Mouse (Mus musculus) liver, adult 2 months (tissue): ENCODE results near the gene Adamts6. TPM values are rescaled to one million over a fixed set of nuclear protein-coding genes. Genes with fewer than 3 reads are reported as not detected.

Experiments used
- DNase-seq: peaks from one replicate; pipeline ENCODE4 v3.0.0-alpha.2; 2011; ENCODE audit warnings: low read depth, low spot score; ENCODE audit errors: extremely low read depth
- H3K27ac ChIP-seq: fragments of 200-500 bp; replicated peaks from 2 replicates; pipeline ENCODE4 v1.5.1; 2012; ENCODE audit warnings: low read depth, mild to moderate bottlenecking, control low read depth, inconsistent platforms, low read length; ENCODE audit not compliant: insufficient read depth
- H3K27me3 ChIP-seq: fragments of 200-500 bp; 2 replicates; pipeline ENCODE4 v1.6.1; 2012; ENCODE audit warnings: mild to moderate bottlenecking, moderate library complexity, low read length, inconsistent platforms; ENCODE audit not compliant: control insufficient read depth, insufficient read depth
- H3K36me3 ChIP-seq: fragments of 200-500 bp; 2 replicates; pipeline ENCODE4 v1.6.1; 2012; ENCODE audit warnings: low read length, inconsistent platforms; ENCODE audit not compliant: control insufficient read depth, insufficient read depth
- H3K4me1 ChIP-seq: fragments of 200-500 bp; 2 replicates; pipeline ENCODE4 v1.6.1; 2011; ENCODE audit warnings: low read length; ENCODE audit not compliant: control insufficient read depth, insufficient read depth
- H3K4me3 ChIP-seq: fragments of 200-500 bp; 2 replicates; pipeline ENCODE4 v1.5.1; 2011; ENCODE audit warnings: low read depth, mild to moderate bottlenecking, control low read depth, low read length, moderate library complexity; ENCODE audit not compliant: insufficient read depth
- H3K79me2 ChIP-seq: fragments of 200-500 bp; 2 replicates; pipeline ENCODE4 v1.6.1; 2012; ENCODE audit warnings: inconsistent platforms, mild to moderate bottlenecking, low read length, moderate library complexity; ENCODE audit not compliant: control insufficient read depth, insufficient read depth
- H3K9ac ChIP-seq: fragments of 200-500 bp; 2 replicates; pipeline ENCODE4 v1.6.1; 2012; ENCODE audit warnings: low read depth, mild to moderate bottlenecking, control low read depth, inconsistent platforms, low read length
- CTCF ChIP-seq: fragments of 200-500 bp; IDR thresholded peaks from 2 replicates; pipeline ENCODE4 v1.5.1; 2011; ENCODE audit warnings: low read depth, low read length, control low read depth
- POLR2A ChIP-seq: fragments of 200-500 bp; IDR thresholded peaks from 2 replicates; pipeline ENCODE4 v1.6.1; 2011; ENCODE audit warnings: low read length, control low read depth; ENCODE audit not compliant: insufficient read depth; ENCODE audit errors: extremely low read depth
- WGBS: fragments of 180-500 bp; shearing (Covaris S2); methylation state at CpG from one replicate; pipeline ENCODE4 v1.1.7; 2018; 5-methylcytosine and 5-hydroxymethylcytosine counted together
- polyA plus RNA-seq: library from polyadenylated mRNA; depleted of rRNA; stranded (reverse); fragments of >200 nt; gene quantifications from 2 replicates; pipeline ENCODE4 v1.2.3, GENCODE M21; 2012; rRNA removed
- total RNA-seq: library from RNA; depleted of rRNA; stranded (reverse); fragments of >200 nt; gene quantifications from 2 replicates; pipeline ENCODE4 v1.2.3, GENCODE M21; 2014; rRNA removed

Gene Adamts6
- total RNA-seq, result 2.1 and 4.4 TPM in 2 replicates
- polyA plus RNA-seq, result 0.25 and 0.75 TPM in 2 replicates

- Histone ChIP-seq H3K9ac (peak within 1 kb of the TSS; percentile 76), H3K79me2 (no peaks in the 10 kb centered on the region), H3K27me3 (no peaks in the 10 kb centered on the region), H3K4me3 (peak within 1 kb of the TSS; percentile 52), H3K27ac (peak within 1 kb of the TSS; percentile 96), H3K36me3 (no peaks in the 10 kb centered on the region), H3K4me1 (peaks cover 1% of the 10 kb centered on the region; the same call in 1 of the 2 replicates)
- under 1% methylated on average over 23 of the region's 23 CpGs for WGBS
- TF ChIP-seq POLR2A, result no peak
- TF ChIP-seq CTCF, result no peak
- peak; percentile 71 for DNase-seq
Measured at GRCm38 (mm10) chr13:104287366-104288225, at the start of gene Adamts6. TSS of gene Adamts6 (plus strand) at chr13:104287835.

DNA sequence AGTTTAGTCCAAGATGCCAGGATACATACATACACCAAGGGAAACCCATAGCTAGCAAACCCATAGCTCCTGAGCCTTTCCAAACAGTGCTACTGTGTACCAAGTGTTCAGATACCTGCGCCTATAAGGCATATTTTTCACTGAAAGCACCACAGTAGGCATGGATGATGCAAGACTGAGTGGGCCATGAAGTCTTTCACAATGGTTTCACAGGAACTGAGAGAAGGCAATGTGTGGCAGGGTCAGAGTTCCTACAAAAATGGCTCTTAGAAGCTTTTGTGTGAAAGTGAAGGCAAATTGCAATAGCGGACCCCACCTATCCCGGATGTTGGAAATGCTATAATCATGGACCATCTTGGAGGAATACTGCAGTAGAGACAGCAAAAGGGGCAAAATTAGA, 28.6 kb upstream of the Adamts6 start:
- Histone ChIP-seq H3K27ac (no peak overlapping the region), H3K4me1 (no peaks in the 10 kb centered on the region), H3K27me3 (no peaks in the 10 kb centered on the region), H3K36me3 (no peaks in the 10 kb centered on the region), H3K9ac (no peak overlapping the region), H3K79me2 (no peaks in the 10 kb centered on the region), H3K4me3 (no peak overlapping the region)
- DNase-seq, result no peak
- WGBS, result 82% methylated on average over 3 of the region's 3 CpGs
- TF ChIP-seq CTCF (no peak), POLR2A (no peak)

DNA sequence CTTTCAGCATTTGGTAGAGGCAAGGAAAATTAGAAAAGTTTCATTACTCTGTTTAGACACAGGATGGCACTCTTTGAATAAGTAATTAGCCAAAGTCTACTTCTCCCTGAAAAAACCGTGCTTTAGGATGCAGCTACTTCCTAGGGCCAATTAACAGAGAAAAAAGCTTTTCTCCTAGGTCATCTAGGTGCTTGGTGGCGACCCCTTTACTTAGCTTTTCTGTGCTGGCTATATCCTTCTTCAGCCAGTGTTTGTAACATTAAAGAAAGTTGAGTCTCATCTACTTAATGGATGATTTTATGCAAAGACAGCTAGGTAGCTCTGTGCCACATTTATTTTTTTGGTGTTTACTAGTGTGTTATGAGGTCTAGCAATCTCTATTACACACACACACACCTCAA, 2.6 kb upstream of the Adamts6 start:
- Histone ChIP-seq H3K9ac (no peak overlapping the region), H3K79me2 (no peaks in the 10 kb centered on the region), H3K27ac (no peak overlapping the region), H3K4me3 (peak overlapping the region; percentile 73; the same call in 1 of the 2 replicates), H3K27me3 (no peaks in the 10 kb centered on the region), H3K36me3 (no peaks in the 10 kb centered on the region), H3K4me1 (peaks cover 1% of the 10 kb centered on the region; the same call in 1 of the 2 replicates)
- DNase-seq, result peak; percentile 60
- TF ChIP-seq POLR2A (no peak), CTCF (peak; percentile 47)
- 1% methylated on average over 2 of the region's 2 CpGs for WGBS

- under 1% methylated on average over 10 of the region's 10 CpGs for WGBS
- Histone ChIP-seq H3K27me3 (no peaks in the 10 kb centered on the region), H3K36me3 (no peaks in the 10 kb centered on the region), H3K9ac (peak overlapping the region; percentile 85), H3K4me3 (peak overlapping the region; percentile 73), H3K4me1 (peaks cover 1% of the 10 kb centered on the region; the same call in 1 of the 2 replicates), H3K27ac (peak overlapping the region; percentile 100), H3K79me2 (no peaks in the 10 kb centered on the region)
- peak; percentile 91 for DNase-seq
- TF ChIP-seq POLR2A (no peak), CTCF (no peak)
Measured at GRCm38 (mm10) chr13:104285737-104286311, 1.8 kb upstream of the Adamts6 start.

GRCm38 (mm10) chr13:104286336-104286735, 1.3 kb upstream of the Adamts6 start:
- peak overlapping the region; percentile 100 for H3K27ac ChIP-seq
- H3K27me3 ChIP-seq, result no peaks in the 10 kb centered on the region
- 0% methylated on average over 4 of the region's 4 CpGs for WGBS
- H3K36me3 ChIP-seq, result no peaks in the 10 kb centered on the region
- peak overlapping the region; percentile 73 for H3K4me3 ChIP-seq
- DNase-seq, result peak; percentile 67
- no peaks in the 10 kb centered on the region for H3K79me2 ChIP-seq
- H3K4me1 ChIP-seq, result peaks cover 1% of the 10 kb centered on the region; the same call in 1 of the 2 replicates
- TF ChIP-seq CTCF (no peak), POLR2A (no peak)
- no peak overlapping the region for H3K9ac ChIP-seq
